Mouse (Mus musculus) forebrain, embryonic 14.5 days (tissue): Measurements from ENCODE around the gene Cxcr1. TPM values are rescaled to one million over a fixed set of nuclear protein-coding genes. Genes with fewer than 3 reads are reported as not detected.

Experiments
- ATAC-seq: fragments of 200-750 bp; cut with Nextera tagmentation; 2 replicates; pipeline ENCODE4 v1.8.0; 2017; ENCODE audit warnings: mild to moderate bottlenecking, moderate library complexity
- DNase-seq: peaks from one replicate; pipeline ENCODE4 v3.0.0-alpha.2; 2015; ENCODE audit warnings: low spot score
- H3K27ac ChIP-seq: fragments of 300-500 bp; sonication (generic); 2 replicates; pipeline ENCODE4 v1.5.1; 2014; ENCODE audit warnings: low read depth, mild to moderate bottlenecking, control low read depth, low read length, moderate library complexity
- H3K27me3 ChIP-seq: fragments of 300-500 bp; sonication (generic); replicated peaks from 2 replicates; pipeline ENCODE4 v1.6.1; 2014; ENCODE audit warnings: low read length, control low read depth, mixed read lengths; ENCODE audit not compliant: control insufficient read depth, insufficient read depth
- H3K36me3 ChIP-seq: fragments of 300-500 bp; sonication (generic); 2 replicates; pipeline ENCODE4 v1.6.1; 2014; ENCODE audit warnings: low read length, control low read depth; ENCODE audit not compliant: control insufficient read depth, insufficient read depth
- H3K4me1 ChIP-seq: fragments of 300-500 bp; sonication (generic); 2 replicates; pipeline ENCODE4 v1.6.1; 2014; ENCODE audit warnings: antibody characterized with exemption, low read length, control low read depth; ENCODE audit not compliant: control insufficient read depth, insufficient read depth
- H3K4me2 ChIP-seq: fragments of 300-500 bp; sonication (generic); 2 replicates; pipeline ENCODE4 v1.6.1; 2014; ENCODE audit warnings: mild to moderate bottlenecking, control low read depth, low read length
- H3K4me3 ChIP-seq: fragments of 300-500 bp; sonication (generic); 2 replicates; pipeline ENCODE4 v1.5.1; 2014; ENCODE audit warnings: low read depth, low read length, control low read depth
- H3K9ac ChIP-seq: fragments of 300-500 bp; sonication (generic); 2 replicates; pipeline ENCODE4 v1.6.1; 2014; ENCODE audit warnings: mild to moderate bottlenecking, low read length, control low read depth, moderate library complexity
- H3K9me3 ChIP-seq: fragments of 300-500 bp; sonication (generic); replicated peaks from 2 replicates; pipeline ENCODE4 v1.6.1; 2016; ENCODE audit warnings: low read length, control low read depth, mixed read lengths; ENCODE audit not compliant: control insufficient read depth
- WGBS: fragments of 180-500 bp; shearing (Covaris S2); extraction: QIAGEN DNeasy Blood & Tissue Kit; methylation state at CpG from one replicate; pipeline ENCODE4 v1.1.7; 2014; 5-methylcytosine and 5-hydroxymethylcytosine counted together
- microRNA counts: library from miRNA; unstranded; fragments of <30 nt; microRNA quantifications from one replicate; lab custom pipeline; 2016
- microRNA-seq: library from miRNA; unstranded; fragments of <30 nt; microRNA quantifications from one replicate; pipeline ENCODE4, GENCODE M21; 2016
- polyA plus RNA-seq: library from polyadenylated mRNA; unstranded; fragments of >200 nt; fragmentation: Nextera tagmentation; extraction: Ambion mirVana; gene quantifications from 2 replicates; pipeline ENCODE4 v1.2.1, GENCODE M21; 2014

Gene Cxcr1
- polyA plus RNA-seq, 1 experiment from 2014 or later = not detected

GRCm38 (mm10) chr1:74156381-74156910 lies 38.0 kb downstream of the Cxcr1 start:
- 63% methylated on average over 14 of the region's 14 CpGs for WGBS
- ATAC-seq (no peak), DNase-seq (no peak)
- Histone ChIP-seq H3K9me3 (no peaks in the 10 kb centered on the region), H3K4me3 (no peak overlapping the region), H3K27me3 (no peaks in the 10 kb centered on the region), H3K4me2 (no peak overlapping the region), H3K4me1 (no peaks in the 10 kb centered on the region), H3K9ac (no peak overlapping the region), H3K36me3 (no peaks in the 10 kb centered on the region), H3K27ac (no peak overlapping the region)

GRCm38 (mm10) chr1:74155435-74156012 lies 38.9 kb downstream of the Cxcr1 start:
- Histone ChIP-seq H3K36me3 (no peaks in the 10 kb centered on the region), H3K4me2 (no peak overlapping the region), H3K27ac (no peak overlapping the region), H3K4me1 (no peaks in the 10 kb centered on the region), H3K4me3 (no peak overlapping the region), H3K9me3 (no peaks in the 10 kb centered on the region), H3K9ac (no peak overlapping the region), H3K27me3 (no peaks in the 10 kb centered on the region)
- ATAC-seq = no peak
- 96% methylated on average over 6 of the region's 6 CpGs for WGBS
- DNase-seq = no peak

- H3K4me1 ChIP-seq = no peaks in the 10 kb centered on the region
- no peaks in the 10 kb centered on the region for H3K27me3 ChIP-seq
- 79% methylated on average over 8 of the region's 8 CpGs for WGBS
- ATAC-seq (no peak), DNase-seq (no peak)
- no peak within 1 kb of the TSS for H3K9ac ChIP-seq
- H3K4me2 ChIP-seq = no peak within 1 kb of the TSS
- H3K36me3 ChIP-seq = no peaks in the 10 kb centered on the region
- H3K9me3 ChIP-seq = no peaks in the 10 kb centered on the region
- H3K27ac ChIP-seq = no peak within 1 kb of the TSS
- H3K4me3 ChIP-seq = no peak within 1 kb of the TSS
These were observed 40.8 kb downstream of the Cxcr1 start, which contains the start of gene Cxcr2 for GRCm38 (mm10) chr1:74153461-74154184. TSS of gene Cxcr2 (plus strand) at chr1:74153989.

- Histone ChIP-seq H3K9ac (no peak overlapping the region), H3K4me2 (no peak overlapping the region), H3K9me3 (no peaks in the 10 kb centered on the region), H3K4me3 (no peak overlapping the region), H3K27me3 (no peaks in the 10 kb centered on the region), H3K27ac (no peak overlapping the region), H3K4me1 (no peaks in the 10 kb centered on the region), H3K36me3 (no peaks in the 10 kb centered on the region)
- 84% methylated on average over 3 of the region's 3 CpGs for WGBS
- ATAC-seq (no peak), DNase-seq (no peak)
These were observed 43.3 kb downstream of the Cxcr1 start for GRCm38 (mm10) chr1:74151091-74151490.

GRCm38 (mm10) chr1:74150101-74150500 lies 44.3 kb downstream of the Cxcr1 start:
- Histone ChIP-seq H3K4me1 (no peaks in the 10 kb centered on the region), H3K4me3 (no peak overlapping the region), H3K9me3 (no peaks in the 10 kb centered on the region), H3K27me3 (no peaks in the 10 kb centered on the region), H3K27ac (no peak overlapping the region), H3K4me2 (no peak overlapping the region), H3K36me3 (no peaks in the 10 kb centered on the region), H3K9ac (no peak overlapping the region)
- ATAC-seq = no peak
- WGBS = 62% methylated on average over 3 of the region's 3 CpGs
- no peak for DNase-seq

- H3K4me3 ChIP-seq = no peak overlapping the region
- H3K4me2 ChIP-seq = no peak overlapping the region
- no peak for ATAC-seq
- DNase-seq = no peak
- H3K36me3 ChIP-seq = no peaks in the 10 kb centered on the region
- no peak overlapping the region for H3K27ac ChIP-seq
- no peaks in the 10 kb centered on the region for H3K27me3 ChIP-seq
- 93% methylated on average over 6 of the region's 6 CpGs for WGBS
- no peaks in the 10 kb centered on the region for H3K9me3 ChIP-seq
- H3K9ac ChIP-seq = no peak overlapping the region
- H3K4me1 ChIP-seq = no peaks in the 10 kb centered on the region
These were observed 45.1 kb downstream of the Cxcr1 start for GRCm38 (mm10) chr1:74149106-74149885.

MicroRNAs encoded within 50 kb of the gene (microRNA counts, 519-probe panel; counts per million panel counts)
- microRNA mmu-miR-1928 (lab: Ali Mortazavi, UCI) = not detected

Small RNA genes lying within 50 kb of the gene (microRNA-seq; reads per million reads assigned to microRNA genes)
- gene Mir1928 = not detected

Other genes starting within 250 kb of the Cxcr1 start
- gene Tns1, start 70.2 kb downstream of the Cxcr1 start, polyA plus RNA-seq = 7.7 and 9.4 TPM in 2 replicates
- gene Rufy4, start 69.1 kb downstream of the Cxcr1 start, polyA plus RNA-seq = 0.24 and 0.27 TPM in 2 replicates
- gene Cxcr2, start 40.6 kb downstream of the Cxcr1 start, polyA plus RNA-seq = 0.06 and 0.08 TPM in 2 replicates
- 341 and 351 TPM in 2 replicates for gene Arpc2, start 41.5 kb upstream of the Cxcr1 start, polyA plus RNA-seq
- 0.17 TPM in 1 of 2 replicates, not detected in the other for gene Gpbar1, start 83.9 kb upstream of the Cxcr1 start, polyA plus RNA-seq
- 226 and 231 TPM in 2 replicates for gene Aamp, start 90.1 kb upstream of the Cxcr1 start, polyA plus RNA-seq
- 108 and 114 TPM in 2 replicates for gene Pnkd, start 90.3 kb upstream of the Cxcr1 start, polyA plus RNA-seq
- gene Tmbim1, start 111.0 kb upstream of the Cxcr1 start, polyA plus RNA-seq = 3.7 and 4.9 TPM in 2 replicates
- gene Catip, start 167.5 kb upstream of the Cxcr1 start, polyA plus RNA-seq = 0.50 and 0.93 TPM in 2 replicates
- 1.9 and 2.4 TPM in 2 replicates for gene Slc11a1, start 180.6 kb upstream of the Cxcr1 start, polyA plus RNA-seq
- 19.9 and 22.3 TPM in 2 replicates for gene Ctdsp1, start 196.9 kb upstream of the Cxcr1 start, polyA plus RNA-seq
- gene Vil1, start 214.7 kb upstream of the Cxcr1 start, polyA plus RNA-seq = 0.14 and 0.33 TPM in 2 replicates